Mouse (Mus musculus) liver, adult 2 months (tissue): ENCODE data around the gene Mbl1.

ENCODE experiments used
- CTCF ChIP-seq: fragments of 200-500 bp; IDR thresholded peaks from 2 replicates; pipeline ENCODE4 v1.5.1; 2011; ENCODE audit warnings: low read depth, low read length, control low read depth
- POLR2A ChIP-seq: fragments of 200-500 bp; IDR thresholded peaks from 2 replicates; pipeline ENCODE4 v1.6.1; 2011; ENCODE audit warnings: low read length, control low read depth; ENCODE audit not compliant: insufficient read depth; ENCODE audit errors: extremely low read depth

GRCm38 (mm10) chr14:41116271-41116670 is 35.0 kb upstream of the Mbl1 start:
- no peak for TF ChIP-seq CTCF
- no peak for TF ChIP-seq POLR2A
